Mouse (Mus musculus) midbrain, embryonic 16.5 days (tissue): ENCODE measurements around the gene Anks1b. TPM values are rescaled to one million over a fixed set of nuclear protein-coding genes. Genes with fewer than 3 reads are reported as not detected.
A peak's percentile ranks its signal among the peaks of the same experiment; 100 is the strongest.

ENCODE experiments used
- ATAC-seq: fragments of 200-750 bp; cut with Nextera tagmentation; 2 replicates; pipeline ENCODE4 v1.8.0; 2017; ENCODE audit warnings: moderate TSS enrichment
- H3K27ac ChIP-seq: fragments of 300-500 bp; sonication (generic); 2 replicates; pipeline ENCODE4 v1.5.1; 2014; ENCODE audit warnings: mild to moderate bottlenecking, low read length, mixed read lengths
- H3K27me3 ChIP-seq: fragments of 300-500 bp; sonication (generic); 2 replicates; pipeline ENCODE4 v1.6.1; 2014; ENCODE audit warnings: low read depth, low read length, mixed read lengths; ENCODE audit not compliant: control insufficient read depth, insufficient read depth
- H3K36me3 ChIP-seq: fragments of 300-500 bp; sonication (generic); 2 replicates; pipeline ENCODE4 v1.6.1; 2014; ENCODE audit warnings: mild to moderate bottlenecking, low read length, moderate library complexity, mixed read lengths; ENCODE audit not compliant: control insufficient read depth, insufficient read depth
- H3K4me1 ChIP-seq: fragments of 300-500 bp; sonication (generic); 2 replicates; pipeline ENCODE4 v1.6.1; 2014; ENCODE audit warnings: mild to moderate bottlenecking, low read length, mixed read lengths; ENCODE audit not compliant: control insufficient read depth, insufficient read depth
- H3K4me2 ChIP-seq: fragments of 300-500 bp; sonication (generic); 2 replicates; pipeline ENCODE4 v1.6.1; 2014; ENCODE audit warnings: mild to moderate bottlenecking, low read length, mixed read lengths
- H3K4me3 ChIP-seq: fragments of 300-500 bp; sonication (generic); 2 replicates; pipeline ENCODE4 v1.5.1; 2014; ENCODE audit warnings: low read depth, mild to moderate bottlenecking, low read length, moderate library complexity, mixed read lengths
- H3K9ac ChIP-seq: fragments of 300-500 bp; sonication (generic); 2 replicates; pipeline ENCODE4 v1.6.1; 2014; ENCODE audit warnings: low read depth, low read length, mixed read lengths
- H3K9me3 ChIP-seq: fragments of 300-500 bp; sonication (generic); replicated peaks from 2 replicates; pipeline ENCODE4 v1.6.1; 2014; ENCODE audit warnings: mild to moderate bottlenecking, low read length, mixed read lengths; ENCODE audit not compliant: control insufficient read depth, poor library complexity, severe bottlenecking
- WGBS: fragments of 180-500 bp; shearing (Covaris S2); extraction: QIAGEN DNeasy Blood & Tissue Kit; methylation state at CpG from one replicate; pipeline ENCODE4 v1.1.7; 2014; 5-methylcytosine and 5-hydroxymethylcytosine counted together
- polyA plus RNA-seq: library from polyadenylated mRNA; unstranded; fragments of >200 nt; fragmentation: Nextera tagmentation; extraction: Ambion mirVana; gene quantifications from 2 replicates; pipeline ENCODE4 v1.2.1, GENCODE M21; 2015

The Anks1b gene
- polyA plus RNA-seq, 1 experiment from 2014 or later: 94.3 TPM

DNA sequence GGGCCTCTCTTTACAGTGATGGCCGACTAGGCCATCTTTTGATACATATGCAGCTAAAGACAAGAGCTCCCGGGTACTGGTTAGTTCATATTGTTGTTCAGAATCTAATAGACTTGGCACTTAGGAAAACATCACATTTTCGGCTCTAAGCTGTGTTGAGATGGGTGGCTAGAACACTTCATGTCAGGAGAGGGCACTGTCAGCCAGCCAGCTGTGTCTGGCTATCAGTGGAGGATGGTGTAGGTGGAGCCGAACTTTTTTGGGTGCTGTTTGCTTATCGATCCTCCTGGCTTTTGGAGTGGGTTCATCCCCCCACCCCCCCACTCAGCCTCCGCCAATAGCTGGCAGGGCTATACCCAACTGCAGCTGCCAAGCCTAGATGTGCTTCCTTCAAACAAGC lies 929.8 kb downstream of the Anks1b start:
- WGBS: 57% methylated on average over 6 of the region's 6 CpGs
- Histone ChIP-seq H3K27ac (no peak overlapping the region), H3K27me3 (no peaks in the 10 kb centered on the region), H3K36me3 (no peaks in the 10 kb centered on the region), H3K9me3 (no peaks in the 10 kb centered on the region), H3K4me1 (peaks cover 4% of the 10 kb centered on the region; the same call in 1 of the 2 replicates), H3K4me2 (no peak overlapping the region), H3K9ac (no peak overlapping the region), H3K4me3 (no peak overlapping the region)
- ATAC-seq: no peak

DNA sequence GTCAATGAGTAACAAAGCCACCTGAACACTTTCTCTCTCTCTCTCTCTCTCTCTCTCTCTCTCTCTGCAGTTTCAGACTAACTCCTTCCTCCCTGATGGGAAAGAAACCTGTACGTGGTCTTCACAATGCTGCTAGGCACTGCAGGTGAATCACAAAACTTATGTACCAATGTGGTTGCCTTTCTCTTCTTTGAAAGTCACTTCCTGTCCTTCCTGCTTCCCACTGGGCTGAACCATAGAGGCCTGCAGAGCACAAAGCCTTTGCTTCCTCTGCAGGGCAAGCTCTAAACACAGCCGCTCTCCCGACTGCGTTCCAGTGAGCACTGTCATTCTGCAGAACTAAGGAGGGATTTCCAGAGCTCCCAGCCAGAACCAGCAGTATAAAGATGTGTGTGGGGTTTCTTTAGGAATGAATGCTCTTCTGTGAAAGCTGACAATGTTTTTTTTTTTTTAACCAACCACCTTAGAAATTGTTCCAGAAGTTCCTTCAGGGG lies 931.3 kb downstream of the Anks1b start:
- no peak overlapping the region for H3K27ac ChIP-seq
- H3K4me2 ChIP-seq: no peak overlapping the region
- no peaks in the 10 kb centered on the region for H3K27me3 ChIP-seq
- no peak for ATAC-seq
- H3K9ac ChIP-seq: no peak overlapping the region
- 6% methylated on average over 4 of the region's 4 CpGs for WGBS
- no peaks in the 10 kb centered on the region for H3K36me3 ChIP-seq
- no peaks in the 10 kb centered on the region for H3K9me3 ChIP-seq
- H3K4me3 ChIP-seq: no peak overlapping the region
- H3K4me1 ChIP-seq: peaks cover 4% of the 10 kb centered on the region; the same call in 1 of the 2 replicates

DNA sequence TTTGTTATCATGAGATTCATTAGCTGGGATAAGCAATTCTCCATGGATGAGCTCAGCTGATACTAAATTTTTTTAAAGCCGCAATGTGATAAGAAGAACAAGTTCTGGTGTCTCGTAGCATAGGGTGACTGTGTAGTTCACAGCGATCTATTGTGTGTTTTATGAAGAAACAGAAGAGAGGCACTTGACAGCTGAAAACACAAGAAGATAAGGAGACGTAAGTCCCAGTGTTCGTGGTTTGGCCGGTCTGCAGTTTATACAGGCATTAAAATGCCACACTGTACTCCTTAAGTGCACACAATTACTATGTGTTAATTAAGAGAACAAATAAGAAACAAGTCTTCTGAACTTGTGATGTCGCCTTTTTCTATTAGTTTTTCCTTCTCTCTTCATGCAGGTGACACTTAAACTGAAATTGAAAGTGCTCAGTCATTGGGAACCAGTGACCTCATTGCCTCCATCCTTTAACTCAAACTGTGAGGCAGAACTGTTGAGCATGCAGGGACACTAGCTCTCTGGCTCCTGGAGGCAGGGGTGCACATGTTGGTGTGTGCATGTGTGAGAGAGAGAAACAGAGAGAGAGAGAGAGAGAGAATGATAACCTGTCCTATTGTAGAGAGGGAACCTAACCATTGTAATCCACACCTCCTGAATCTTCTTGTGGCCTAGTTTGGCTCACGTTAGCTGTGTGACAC lies 935.5 kb downstream of the Anks1b start:
- WGBS: 80% methylated on average over 8 of the region's 8 CpGs

DNA sequence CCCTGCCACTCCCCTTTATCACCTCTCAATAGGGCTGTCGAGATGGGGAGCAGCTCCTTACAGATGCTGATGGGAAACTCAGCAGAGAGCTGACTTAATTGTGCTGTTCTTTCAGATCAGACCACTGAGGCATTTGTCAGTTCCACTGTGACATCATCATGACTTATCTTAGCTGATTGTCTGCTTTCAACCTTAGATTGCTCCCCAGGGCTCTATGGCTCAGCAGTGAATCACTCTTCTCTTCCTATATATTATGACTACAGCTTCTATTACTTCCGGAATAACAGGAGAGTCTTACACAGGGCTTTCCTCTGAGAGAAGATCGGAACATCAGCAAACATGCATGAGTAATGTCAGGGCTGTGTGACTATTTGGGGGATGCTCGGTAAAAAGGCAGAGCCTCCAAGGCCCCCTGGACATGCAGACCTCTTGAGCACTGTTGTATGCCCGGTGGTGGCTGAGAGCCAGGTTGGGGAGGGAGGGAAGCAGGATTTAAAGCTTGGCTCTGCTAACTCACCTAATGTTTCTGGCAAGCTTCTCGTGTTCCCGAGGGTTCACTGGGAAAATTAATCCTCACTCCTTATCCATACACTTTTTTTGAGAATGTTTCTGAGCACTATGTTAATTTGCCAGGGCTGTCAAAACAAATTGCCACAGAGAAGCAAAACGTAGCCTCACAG lies 936.7 kb downstream of the Anks1b start:
- Histone ChIP-seq H3K9me3 (no peaks in the 10 kb centered on the region), H3K27ac (no peak overlapping the region), H3K4me3 (no peak overlapping the region), H3K27me3 (no peaks in the 10 kb centered on the region), H3K36me3 (no peaks in the 10 kb centered on the region), H3K4me2 (no peak overlapping the region), H3K9ac (no peak overlapping the region), H3K4me1 (peaks cover 10% of the 10 kb centered on the region)
- WGBS: 26% methylated on average over 8 of the region's 8 CpGs
- no peak for ATAC-seq

More for the DNA sequence above, 935.5 kb downstream of the Anks1b start:
- Histone ChIP-seq H3K36me3 (no peaks in the 10 kb centered on the region), H3K9ac (no peak overlapping the region), H3K4me2 (no peak overlapping the region), H3K4me1 (0 out of 2 replicates have a peak, but pooled peaks cover 5% of the 10 kb centered on the region), H3K27ac (no peak overlapping the region), H3K4me3 (no peak overlapping the region), H3K27me3 (no peaks in the 10 kb centered on the region), H3K9me3 (no peaks in the 10 kb centered on the region)
- no peak for ATAC-seq

DNA sequence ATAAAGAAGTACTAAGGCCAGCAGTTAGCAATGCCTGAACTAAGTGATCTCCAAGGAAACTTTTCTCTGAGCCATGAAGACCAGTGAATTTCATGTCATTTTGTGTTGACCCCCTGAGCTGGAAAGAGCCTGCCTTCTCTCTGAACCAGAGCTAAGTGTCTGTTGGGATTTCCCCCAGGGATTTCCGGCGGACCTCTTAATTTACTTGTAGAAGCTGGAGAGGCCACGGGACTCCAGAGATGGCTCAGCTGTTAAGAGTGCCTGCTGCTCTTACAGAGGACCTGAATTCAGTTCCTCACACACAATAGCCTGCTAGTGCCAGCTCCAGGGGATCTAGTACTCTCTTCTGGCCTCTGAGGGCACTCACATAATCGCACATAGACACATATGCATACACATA lies 938.1 kb downstream of the Anks1b start:
- no peaks in the 10 kb centered on the region for H3K9me3 ChIP-seq
- no peak overlapping the region for H3K4me2 ChIP-seq
- H3K9ac ChIP-seq: no peak overlapping the region
- no peak overlapping the region for H3K27ac ChIP-seq
- H3K4me1 ChIP-seq: peaks cover 11% of the 10 kb centered on the region
- no peak overlapping the region for H3K4me3 ChIP-seq
- WGBS: 69% methylated on average over 4 of the region's 4 CpGs
- no peaks in the 10 kb centered on the region for H3K36me3 ChIP-seq
- ATAC-seq: no peak
- H3K27me3 ChIP-seq: no peaks in the 10 kb centered on the region

DNA sequence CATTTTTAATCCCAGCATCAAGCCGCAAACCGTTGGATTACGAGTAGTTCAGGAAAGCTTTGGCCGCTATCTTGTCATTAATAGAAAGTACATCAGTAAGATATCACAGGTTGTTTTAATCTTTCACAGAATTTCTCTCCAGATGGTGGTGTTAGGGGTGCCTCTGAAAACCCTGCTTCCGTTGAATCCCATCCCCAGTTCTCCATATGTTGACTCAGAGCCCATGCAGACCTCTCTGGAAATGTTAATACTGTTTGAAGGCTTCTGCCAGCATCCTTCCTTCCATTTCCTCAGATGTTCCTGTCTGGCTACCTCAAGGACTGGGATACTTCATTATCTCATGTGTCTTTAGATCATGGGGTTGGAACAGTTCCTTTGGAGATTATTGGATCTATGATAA lies 940.0 kb downstream of the Anks1b start:
- Histone ChIP-seq H3K27ac (no peak overlapping the region), H3K36me3 (no peaks in the 10 kb centered on the region), H3K27me3 (no peaks in the 10 kb centered on the region), H3K4me2 (no peak overlapping the region), H3K9me3 (no peaks in the 10 kb centered on the region), H3K4me3 (no peak overlapping the region), H3K4me1 (peaks cover 16% of the 10 kb centered on the region), H3K9ac (no peak overlapping the region)
- ATAC-seq: no peak
- WGBS: 84% methylated on average over 5 of the region's 5 CpGs

DNA sequence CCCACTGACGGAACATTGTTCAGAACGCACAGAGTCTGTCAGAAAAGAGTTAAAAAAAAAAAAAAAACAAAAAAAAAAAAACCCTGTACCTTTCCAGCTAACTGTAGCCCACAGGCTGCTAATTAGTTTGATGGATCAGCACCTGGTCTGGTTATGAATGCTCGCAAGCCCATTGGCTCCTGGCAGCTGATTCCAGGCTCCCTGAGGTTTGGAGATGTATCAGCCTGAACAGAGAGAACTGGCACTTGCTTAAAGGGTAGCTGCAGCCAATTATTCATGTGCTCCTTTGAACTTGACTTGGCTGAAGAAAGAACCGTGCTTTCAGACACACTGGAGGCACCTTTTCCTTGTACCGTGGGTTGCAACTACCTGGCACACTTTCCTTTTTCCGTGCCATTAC lies 941.1 kb downstream of the Anks1b start:
- peak overlapping the region; percentile 12; the same call in 1 of the 2 replicates for H3K27ac ChIP-seq
- no peak overlapping the region for H3K9ac ChIP-seq
- H3K36me3 ChIP-seq: no peaks in the 10 kb centered on the region
- H3K4me2 ChIP-seq: no peak overlapping the region
- no peak overlapping the region for H3K4me3 ChIP-seq
- WGBS: 35% methylated on average over 6 of the region's 6 CpGs
- no peaks in the 10 kb centered on the region for H3K27me3 ChIP-seq
- no peaks in the 10 kb centered on the region for H3K9me3 ChIP-seq
- ATAC-seq: peak; percentile 77
- H3K4me1 ChIP-seq: peaks cover 22% of the 10 kb centered on the region

DNA sequence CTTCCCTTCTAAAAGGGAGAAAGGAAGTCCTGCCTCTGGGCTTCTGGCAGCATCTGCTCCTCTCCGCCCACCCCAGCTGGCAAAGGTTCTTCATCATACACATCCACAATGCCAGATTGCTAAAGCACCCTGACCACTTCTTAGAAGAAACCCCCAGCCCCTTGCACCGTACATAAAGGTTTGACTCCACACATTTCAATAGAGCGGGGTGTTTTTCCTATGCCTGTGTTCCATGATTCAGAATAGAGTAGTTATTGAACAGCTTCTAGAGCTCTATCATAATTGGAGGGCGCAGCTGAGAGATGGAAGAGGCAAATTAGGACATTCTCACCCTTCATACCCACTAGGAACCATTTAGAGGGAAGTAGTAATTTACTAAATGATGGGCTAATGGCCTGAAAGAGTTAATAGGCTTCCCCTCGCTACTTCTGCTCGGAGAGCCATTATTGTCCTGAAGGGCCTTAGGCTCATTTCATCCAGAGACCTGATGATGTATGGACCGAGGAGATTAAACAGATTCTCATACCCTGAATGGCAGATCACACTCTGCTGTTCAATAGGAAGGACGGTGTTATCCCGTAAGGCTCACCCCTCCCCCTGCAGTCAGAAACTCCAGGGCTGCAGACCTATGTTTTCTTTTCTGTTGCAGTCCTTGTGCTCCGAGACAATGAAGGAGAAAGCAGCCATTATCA lies 945.1 kb downstream of the Anks1b start:
- whole genome bisulfite sequencing: 29% methylated on average over 10 of the region's 10 CpGs
- Histone ChIP-seq H3K27ac (peak overlapping the region; percentile 17; the same call in 1 of the 2 replicates), H3K4me3 (no peak overlapping the region), H3K4me1 (peaks cover 17% of the 10 kb centered on the region), H3K9me3 (no peaks in the 10 kb centered on the region), H3K9ac (no peak overlapping the region), H3K4me2 (0 out of 2 replicates have a peak overlapping the region, but pooled peaks have one; percentile 11), H3K27me3 (no peaks in the 10 kb centered on the region), H3K36me3 (no peaks in the 10 kb centered on the region)
- no peak for ATAC-seq
